Mouse (Mus musculus) left cerebral cortex, postnatal 4 days (tissue): Measurements from ENCODE around the gene Neu2. TPM values are rescaled to one million over a fixed set of nuclear protein-coding genes. Genes with fewer than 3 reads are reported as not detected.
"Not testable (repeated sequence)": the region's sequence is repeated elsewhere in the genome, so short reads cannot be mapped to it uniquely, and the experiment has no call there.

Experiments used
- DNase-seq: peaks from one replicate; pipeline ENCODE4 v3.0.0-alpha.2; 2022
- intact Hi-C: fragments of 180-260 bp; cut with DNase I; formaldehyde crosslinking; loops from one replicate; pipeline ENCODE4 v1.15.1; 2025
- total RNA-seq, 2 experiments: library from RNA; stranded (reverse); gene quantifications; 2 replicates each; pipeline ENCODE4 v1.2.3; 2021

The Neu2 gene
- total RNA-seq, result under 1 TPM; 0.70 to 0.95 TPM

DNA sequence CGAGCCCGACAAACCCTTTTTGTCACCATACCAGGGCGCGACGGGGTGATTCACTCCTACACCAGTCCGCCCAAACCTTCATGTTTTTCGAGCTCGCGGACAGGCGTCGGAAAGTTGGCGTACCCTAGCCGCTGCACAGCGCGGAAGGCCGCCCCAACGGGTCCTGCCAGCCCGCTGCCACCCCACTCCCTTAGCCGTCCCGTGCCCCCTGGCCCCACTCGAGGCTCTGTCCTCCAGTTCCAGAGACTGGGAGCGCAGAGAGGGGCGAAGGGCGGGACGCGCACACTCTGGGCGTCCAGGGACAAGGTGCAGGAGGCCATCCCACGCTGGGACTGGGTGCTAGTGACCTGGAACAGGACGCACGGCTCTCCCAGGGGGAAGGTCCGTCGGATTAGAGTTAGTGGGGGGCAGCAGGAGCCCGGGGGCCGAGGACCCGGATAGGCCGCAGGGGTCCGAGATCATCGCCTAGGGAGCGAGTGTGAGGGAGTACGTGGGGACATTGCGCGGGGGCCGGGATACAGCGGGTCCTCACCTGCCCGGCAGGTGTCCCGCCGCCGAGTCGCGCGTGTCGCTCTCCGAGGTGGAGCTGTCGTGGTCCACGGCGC, at the start of gene Neu2:
TSS of gene Neu2 (plus strand) at position 329 of the 605 bp plus-strand sequence.
- DNase-seq, result peak; percentile 20
- intact Hi-C loops, result no loop called here

DNA sequence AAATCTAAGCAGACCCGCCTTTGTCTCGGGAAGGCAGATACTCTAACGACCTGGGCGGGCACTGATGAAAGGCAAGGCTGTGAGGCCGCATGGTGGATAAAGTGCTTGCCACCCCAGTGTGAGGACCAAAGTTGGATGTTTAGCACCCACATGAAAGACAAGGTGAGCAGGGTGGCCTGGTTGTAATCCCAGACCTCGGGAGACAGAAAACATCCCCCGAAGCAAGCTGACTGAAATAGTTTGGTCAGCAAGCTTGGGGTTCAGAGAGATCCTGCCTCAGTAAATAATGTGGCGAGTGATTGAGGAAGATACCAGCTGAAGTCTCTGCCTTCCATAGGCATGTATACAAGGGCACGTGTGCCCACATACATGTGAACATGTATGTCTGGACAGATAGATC, 42.2 kb upstream of the Neu2 start:
- intact Hi-C loops, result no loop called here
- DNase-seq, result no peak

GRCm38 (mm10) chr1:87468321-87468720, 41.4 kb upstream of the Neu2 start:
- intact Hi-C loops, result no loop called here
- no peak for DNase-seq

GRCm38 (mm10) chr1:87469971-87470370, 39.7 kb upstream of the Neu2 start, which contains the start of gene Snorc:
Gene Snorc (plus strand): TSS chr1:87470271.
- not testable (repeated sequence) for DNase-seq

GRCm38 (mm10) chr1:87471914-87472313, 37.8 kb upstream of the Neu2 start:
- DNase-seq, result no peak
- intact Hi-C loops, result no loop called here

More at GRCm38 (mm10) chr1:87469971-87470370, 39.7 kb upstream of the Neu2 start, which contains the start of gene Snorc:
- intact Hi-C loops, result not testable (repeated sequence)

DNA sequence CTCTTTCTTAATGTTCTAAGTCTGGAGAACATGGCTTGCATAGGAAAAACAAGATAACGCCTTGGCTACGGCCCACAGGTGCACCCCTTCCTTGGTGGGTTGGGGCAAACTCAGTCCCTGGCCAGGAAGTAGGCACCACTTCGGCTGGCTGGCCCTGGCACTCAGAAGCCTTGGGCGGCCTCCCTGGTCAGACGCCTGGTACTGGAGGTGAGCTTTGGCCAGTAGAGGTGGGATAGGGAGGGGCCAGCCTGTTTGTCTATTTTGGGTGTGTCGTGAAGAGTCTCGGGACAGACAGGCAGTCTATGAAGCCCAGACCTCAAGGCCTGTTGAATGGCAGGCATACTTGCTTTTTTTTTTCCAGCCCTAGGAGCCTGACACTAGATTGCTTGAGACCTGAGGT, 37.1 kb upstream of the Neu2 start:
- no peak for DNase-seq
- intact Hi-C loops, result no loop called here

DNA sequence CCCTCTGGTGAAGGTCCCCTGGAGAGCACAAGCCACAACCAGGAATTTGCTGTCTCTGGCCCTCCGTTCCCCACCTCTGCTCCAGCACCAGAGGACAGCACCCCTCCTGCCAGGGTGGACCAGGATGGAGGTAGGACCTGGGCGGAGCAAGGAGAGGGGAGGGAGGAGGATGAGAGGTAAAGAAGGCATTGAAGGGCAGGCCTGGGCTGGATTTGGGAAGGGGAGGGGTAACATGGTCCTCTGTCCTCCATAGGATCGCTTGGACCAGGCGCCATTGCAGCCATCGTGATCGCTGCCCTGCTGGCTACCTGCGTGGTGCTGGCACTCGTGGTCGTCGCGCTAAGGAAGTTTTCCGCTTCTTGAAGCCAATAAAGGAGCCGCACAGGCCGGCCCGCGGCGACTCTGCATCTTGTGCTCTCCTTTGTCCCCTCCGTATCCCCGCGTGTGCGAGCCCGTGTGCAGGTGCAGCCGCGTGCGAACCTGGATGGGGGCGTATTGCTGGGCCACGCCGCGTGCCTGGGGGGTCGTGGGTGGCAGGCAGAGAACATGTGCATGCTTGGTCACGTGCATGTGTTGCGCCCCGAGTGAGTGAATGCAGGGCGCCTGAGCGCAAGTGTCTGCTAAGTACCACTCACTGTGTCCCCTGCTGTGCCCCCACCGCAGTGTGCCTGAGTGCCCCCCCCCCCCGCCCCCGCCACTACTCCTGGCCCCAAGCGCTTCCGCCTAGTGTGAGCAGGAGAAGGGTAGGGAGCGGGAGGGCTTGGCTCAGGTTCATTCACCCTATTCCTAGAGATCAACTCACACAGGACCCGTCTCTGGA, 34.4 kb upstream of the Neu2 start:
- intact Hi-C loops, result no loop called here
- no peak for DNase-seq

GRCm38 (mm10) chr1:87482546-87482945, 27.1 kb upstream of the Neu2 start:
- intact Hi-C loops, result no loop called here
- no peak for DNase-seq

- intact Hi-C loops, result no loop called here
- peak; percentile 42 for DNase-seq
These were observed 23.3 kb upstream of the Neu2 start for GRCm38 (mm10) chr1:87486386-87486785.

GRCm38 (mm10) chr1:87492285-87492684, 17.4 kb upstream of the Neu2 start:
- intact Hi-C loops, result no loop called here
- no peak for DNase-seq

DNA sequence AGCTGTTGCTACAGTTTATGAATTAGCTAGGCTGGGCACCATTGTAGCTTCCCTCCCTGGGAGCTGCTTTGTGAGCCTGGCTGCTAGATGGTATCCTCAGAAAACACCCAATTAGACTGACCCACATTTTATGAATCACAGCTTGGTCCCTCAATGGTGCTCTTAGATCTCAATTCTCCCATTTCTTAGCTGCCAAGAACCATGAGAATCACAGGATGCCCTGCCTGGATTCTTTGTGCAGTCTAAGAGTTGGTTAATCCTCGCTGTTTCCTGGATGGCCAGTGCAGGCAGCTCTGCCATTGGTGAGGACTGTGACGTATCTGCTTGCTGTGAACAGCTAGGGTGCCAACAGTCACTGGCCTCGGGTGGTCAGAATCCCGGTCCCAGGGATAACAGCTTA, 16.1 kb upstream of the Neu2 start:
- no peak for DNase-seq
- intact Hi-C loops, result no loop called here

DNA sequence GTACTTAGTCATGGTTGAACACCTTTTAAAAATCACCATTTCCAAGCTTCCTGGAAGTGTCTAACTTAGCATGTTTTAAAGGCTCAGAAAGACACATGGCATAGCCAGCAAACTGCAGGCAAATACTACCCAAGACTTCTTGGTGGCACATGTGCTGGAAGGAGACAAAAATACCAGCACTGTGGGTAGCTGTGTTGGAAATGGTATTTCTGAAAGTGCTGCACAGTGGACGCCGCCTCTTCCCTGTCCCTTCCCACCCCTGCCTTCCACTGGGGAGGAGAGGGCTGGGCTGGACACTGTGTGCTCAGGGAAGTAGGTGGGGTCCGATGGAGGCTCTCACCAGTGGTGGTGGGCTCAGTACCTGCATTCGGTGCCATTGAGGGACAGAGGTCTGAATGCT, 4.2 kb upstream of the Neu2 start:
- intact Hi-C loops, result no loop called here

GRCm38 (mm10) chr1:87507857-87508256, 1.8 kb upstream of the Neu2 start:
- intact Hi-C loops, result no loop called here

More for the DNA sequence above, 4.2 kb upstream of the Neu2 start:
- DNase-seq, result no peak

DNA sequence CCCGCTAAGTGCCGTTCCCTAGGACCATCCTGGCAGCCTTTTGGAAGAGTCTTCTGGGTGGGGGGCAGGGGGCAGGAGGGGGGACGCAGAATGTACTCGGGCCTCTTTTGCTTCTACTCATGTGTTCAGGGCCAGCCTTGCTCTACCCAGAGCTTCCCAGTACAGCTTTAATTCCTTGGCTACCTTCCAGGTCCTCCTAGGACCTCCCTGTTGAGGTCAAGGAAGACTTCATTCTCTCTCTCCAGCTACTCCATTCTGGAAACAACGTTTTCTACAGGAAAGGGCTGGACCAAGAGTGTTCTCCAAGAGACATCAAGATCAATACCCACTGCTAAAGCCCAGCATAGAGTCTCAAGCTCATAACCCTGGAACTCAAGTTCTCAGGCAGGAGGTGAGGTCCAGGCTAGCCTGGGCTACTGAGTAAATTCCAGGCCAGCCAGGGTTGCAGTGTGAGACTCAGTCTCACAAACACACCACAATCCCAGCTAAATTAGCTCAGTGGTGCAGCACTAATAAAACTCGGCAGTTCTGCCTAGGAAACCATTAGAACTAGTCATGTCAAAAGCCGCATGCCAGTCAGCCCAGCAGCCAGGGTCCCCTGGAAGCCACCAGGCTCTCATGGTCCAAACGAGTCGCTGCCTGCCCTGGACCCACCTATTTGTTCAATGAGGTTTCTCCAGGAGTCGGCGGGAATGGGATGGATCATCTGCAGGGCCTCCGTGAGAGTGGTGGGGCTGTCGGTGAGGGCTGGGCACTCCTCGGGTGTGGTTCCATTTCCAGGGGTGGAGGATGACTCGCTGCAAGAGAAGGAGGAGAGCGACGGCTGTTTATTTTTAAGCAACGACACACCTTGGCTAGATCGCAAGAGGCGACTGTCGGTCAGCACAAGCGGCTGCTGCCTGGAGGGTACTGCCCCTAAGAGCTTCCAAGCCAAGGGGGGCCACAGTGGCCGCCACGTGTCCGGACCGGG, 813 bp upstream of the Neu2 start:
- no peak for DNase-seq

More at GRCm38 (mm10) chr1:87507857-87508256, 1.8 kb upstream of the Neu2 start:
- DNase-seq, result no peak

DNA sequence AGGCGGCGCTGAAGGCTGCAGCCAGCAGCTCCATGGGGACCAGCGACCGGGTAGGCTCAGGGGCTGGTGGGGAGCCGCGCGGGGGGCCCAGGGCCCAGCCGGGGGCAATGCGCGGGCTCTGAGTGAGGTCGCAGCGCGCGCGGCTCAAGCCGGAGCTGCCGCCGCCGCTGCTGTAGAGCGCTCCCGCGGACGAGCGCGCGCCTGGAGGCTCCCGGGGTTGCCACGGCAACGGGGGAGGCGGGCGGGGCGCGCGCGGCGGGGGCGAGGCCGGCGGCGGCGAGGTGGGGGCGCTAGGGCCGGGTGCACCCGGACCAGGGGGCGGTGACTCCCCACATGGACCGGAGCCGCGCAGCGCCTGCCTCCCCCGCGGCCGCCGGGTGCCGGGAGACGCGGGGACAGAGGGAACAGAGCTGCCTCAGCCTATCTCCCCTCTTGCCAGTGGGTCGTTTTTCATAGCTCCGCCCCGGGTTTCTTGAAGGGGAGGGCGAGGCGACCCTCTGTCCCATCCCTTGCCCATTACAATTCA, 540 bp downstream of the Neu2 start:
- DNase-seq, result peak; percentile 64
- intact Hi-C loops, result no loop called here

More for the DNA sequence above, 813 bp upstream of the Neu2 start:
- intact Hi-C loops, result no loop called here

DNA sequence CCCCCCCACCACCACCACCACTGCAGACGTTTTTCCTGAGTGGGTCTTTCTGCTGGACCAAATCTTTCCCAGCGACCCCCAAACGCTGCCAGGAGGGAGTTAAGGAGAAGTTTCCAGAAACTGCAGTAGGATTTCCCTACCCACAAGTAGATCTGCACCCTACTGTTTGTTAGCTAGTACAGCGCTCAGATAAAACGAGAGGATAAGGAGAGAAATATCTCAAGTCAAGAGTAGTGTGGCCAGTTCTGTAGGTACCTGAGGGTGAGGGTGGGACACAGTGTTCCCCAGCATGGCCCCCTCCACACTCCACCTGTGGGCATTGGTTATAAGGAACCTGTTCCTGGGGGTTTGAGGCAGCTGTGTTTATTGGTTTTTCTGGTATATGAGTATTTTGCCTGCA, 1.2 kb downstream of the Neu2 start:
- DNase-seq, result no peak
- intact Hi-C loops, result no loop called here

GRCm38 (mm10) chr1:87520467-87520866, 10.8 kb downstream of the Neu2 start:
- intact Hi-C loops, result no loop called here
- DNase-seq, result no peak

GRCm38 (mm10) chr1:87521523-87521922, 11.8 kb downstream of the Neu2 start:
- intact Hi-C loops, result no loop called here
- DNase-seq, result no peak

GRCm38 (mm10) chr1:87525041-87525440, 15.4 kb downstream of the Neu2 start:
- intact Hi-C loops, result no loop called here
- no peak for DNase-seq

DNA sequence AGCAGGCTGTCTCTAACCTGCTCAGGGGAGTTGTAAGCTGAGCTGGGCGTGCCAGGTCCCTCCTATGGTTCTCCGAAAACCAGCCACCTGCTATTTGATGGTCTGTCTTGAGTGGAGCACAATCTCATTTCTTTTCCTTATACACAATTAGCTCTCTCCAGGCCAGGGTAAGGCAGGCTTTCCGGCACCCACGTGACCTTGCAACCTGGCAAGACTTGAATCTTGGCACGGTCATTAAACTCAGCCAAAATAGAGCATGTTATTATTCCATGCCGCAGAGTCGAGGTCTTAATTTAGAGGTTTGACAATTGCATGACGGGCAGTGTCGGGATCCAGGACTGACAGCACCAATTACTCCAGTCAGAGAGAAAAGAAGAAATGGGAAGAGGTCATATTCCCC, 17.5 kb downstream of the Neu2 start:
- DNase-seq, result peak; percentile 23
- intact Hi-C loops, result no loop called here

GRCm38 (mm10) chr1:87532346-87532745, 22.7 kb downstream of the Neu2 start:
- intact Hi-C loops, result no loop called here
- DNase-seq, result no peak
